Mouse (Mus musculus) spleen, postnatal 4 days (tissue): Measurements from ENCODE around the gene Zdhhc14.
A peak's percentile ranks its signal among the peaks of the same experiment; 100 is the strongest.

Experiments
- DNase-seq, 2 experiments: peaks; one replicate each; pipeline ENCODE4 v3.0.0; 2022; ENCODE audit warnings: low spot score in 2 of 2

Gene Zdhhc14

GRCm38 (mm10) chr17:5491801-5492745 lies at the start of gene Zdhhc14:
Gene Zdhhc14 (plus strand): TSS chr17:5492557.
- DNase-seq: peak; percentile 93 to 96

- DNase-seq: no peak
Observed at GRCm38 (mm10) chr17:5443260-5443659, 49.1 kb upstream of the Zdhhc14 start.

GRCm38 (mm10) chr17:5443751-5444150 lies 48.6 kb upstream of the Zdhhc14 start:
- no peak for DNase-seq

GRCm38 (mm10) chr17:5453657-5454056 lies 38.7 kb upstream of the Zdhhc14 start:
- no peak for DNase-seq

- no peak for DNase-seq
Observed at GRCm38 (mm10) chr17:5463912-5464311, 28.4 kb upstream of the Zdhhc14 start.

GRCm38 (mm10) chr17:5466736-5467135 lies 25.6 kb upstream of the Zdhhc14 start:
- no peak for DNase-seq

- no peak for DNase-seq
Observed at GRCm38 (mm10) chr17:5467177-5467576, 25.2 kb upstream of the Zdhhc14 start.

GRCm38 (mm10) chr17:5472268-5472667 lies 20.1 kb upstream of the Zdhhc14 start:
- peak in 1 of 2 experiments; percentile 62 for DNase-seq

GRCm38 (mm10) chr17:5475960-5476725 lies 16.2 kb upstream of the Zdhhc14 start:
- no peak for DNase-seq

GRCm38 (mm10) chr17:5483456-5483855 lies 8.9 kb upstream of the Zdhhc14 start:
- peak in 1 of 2 experiments; percentile 43 for DNase-seq

GRCm38 (mm10) chr17:5484663-5485062 lies 7.7 kb upstream of the Zdhhc14 start:
- DNase-seq: peak; percentile 27 to 62

- peak in 1 of 2 experiments; percentile 57 for DNase-seq
Observed at GRCm38 (mm10) chr17:5488156-5488555, 4.2 kb upstream of the Zdhhc14 start.

- peak in 1 of 2 experiments; percentile 40 for DNase-seq
Observed at GRCm38 (mm10) chr17:5490351-5490750, 2.0 kb upstream of the Zdhhc14 start.

- peak; percentile 88 to 90 for DNase-seq
Observed at GRCm38 (mm10) chr17:5491031-5491800, 1.1 kb upstream of the Zdhhc14 start.

GRCm38 (mm10) chr17:5492746-5493160 lies 396 bp downstream of the Zdhhc14 start:
- DNase-seq: no peak

GRCm38 (mm10) chr17:5493161-5493771 lies 909 bp downstream of the Zdhhc14 start:
- DNase-seq: peak; percentile 41 to 80

GRCm38 (mm10) chr17:5493809-5494208 lies 1.5 kb downstream of the Zdhhc14 start:
- peak; percentile 58 to 74 for DNase-seq

GRCm38 (mm10) chr17:5494832-5495231 lies 2.5 kb downstream of the Zdhhc14 start:
- DNase-seq: no peak

GRCm38 (mm10) chr17:5497695-5498094 lies 5.3 kb downstream of the Zdhhc14 start:
- DNase-seq: no peak

GRCm38 (mm10) chr17:5498996-5499395 lies 6.6 kb downstream of the Zdhhc14 start:
- DNase-seq: no peak
